Mouse (Mus musculus) CH12.LX (cell line): ENCODE measurements around the gene Slc27a2.

Source experiments
- CTCF ChIP-seq, 2 experiments: IDR thresholded peaks in 1 of 2; conservative IDR thresholded peaks in 1 of 2; 2 replicates each; pipeline ENCODE4 v1.5.1; 2011 to 2012; ENCODE audit warnings: low read depth in 2 of 2, low read length in 2 of 2, improper control_type of control experiment in 1 of 2, inconsistent platforms in 1 of 2, mild to moderate bottlenecking in 1 of 2, moderate library complexity in 1 of 2
- EP300 ChIP-seq: IDR thresholded peaks from 2 replicates; pipeline ENCODE4 v1.6.1; 2011; ENCODE audit warnings: low read length, improper control_type of control experiment
- HCFC1 ChIP-seq: IDR thresholded peaks from 2 replicates; pipeline ENCODE4 v1.6.1; 2012; ENCODE audit warnings: low read depth, mild to moderate bottlenecking, inconsistent platforms, low read length, improper control_type of control experiment
- IRF4 ChIP-seq: IDR thresholded peaks from 2 replicates; pipeline ENCODE4 v1.6.1; 2014; ENCODE audit warnings: low read depth, mild to moderate bottlenecking, inconsistent platforms, low read length, improper control_type of control experiment
- JUN ChIP-seq: IDR thresholded peaks from 2 replicates; pipeline ENCODE4 v1.6.1; 2011; ENCODE audit warnings: low read depth, mild to moderate bottlenecking, low read length, improper control_type of control experiment, moderate library complexity; ENCODE audit not compliant: insufficient read depth
- NRF1 ChIP-seq: IDR thresholded peaks from 2 replicates; pipeline ENCODE4 v1.6.1; 2014; ENCODE audit warnings: low read depth, mild to moderate bottlenecking, inconsistent platforms, low read length, improper control_type of control experiment, moderate library complexity
- POLR2A ChIP-seq: IDR thresholded peaks from 2 replicates; pipeline ENCODE4 v1.6.1; 2011; ENCODE audit warnings: low read depth, mild to moderate bottlenecking, improper control_type of control experiment, low read length
- POLR2AphosphoS2 ChIP-seq: IDR thresholded peaks from 2 replicates; pipeline ENCODE4 v1.6.1; 2011; ENCODE audit warnings: low read depth, low read length, improper control_type of control experiment
- TBP ChIP-seq: conservative IDR thresholded peaks from 2 replicates; pipeline ENCODE4 v1.6.1; 2011; ENCODE audit warnings: low read depth, low read length, improper control_type of control experiment
- TCF12 ChIP-seq: IDR thresholded peaks from 2 replicates; pipeline ENCODE4 v1.6.1; 2014; ENCODE audit warnings: low read depth, mild to moderate bottlenecking, inconsistent platforms, low read length, improper control_type of control experiment
- UBTF ChIP-seq: IDR thresholded peaks from 2 replicates; pipeline ENCODE4 v1.6.1; 2012; ENCODE audit warnings: low read depth, mild to moderate bottlenecking, inconsistent platforms, low read length, improper control_type of control experiment, moderate library complexity
- USF1 ChIP-seq: IDR thresholded peaks from 2 replicates; pipeline ENCODE4 v1.6.1; 2014; ENCODE audit warnings: low read depth, mild to moderate bottlenecking, inconsistent platforms, low read length, improper control_type of control experiment
- ZMIZ1 ChIP-seq: IDR thresholded peaks from 2 replicates; pipeline ENCODE4 v1.6.1; 2012; ENCODE audit warnings: low read depth, mild to moderate bottlenecking, inconsistent platforms, low read length, improper control_type of control experiment
- ZNF384 ChIP-seq: IDR thresholded peaks from 2 replicates; pipeline ENCODE4 v1.6.1; 2012; ENCODE audit warnings: low read depth, low read length, improper control_type of control experiment, inconsistent platforms

DNA sequence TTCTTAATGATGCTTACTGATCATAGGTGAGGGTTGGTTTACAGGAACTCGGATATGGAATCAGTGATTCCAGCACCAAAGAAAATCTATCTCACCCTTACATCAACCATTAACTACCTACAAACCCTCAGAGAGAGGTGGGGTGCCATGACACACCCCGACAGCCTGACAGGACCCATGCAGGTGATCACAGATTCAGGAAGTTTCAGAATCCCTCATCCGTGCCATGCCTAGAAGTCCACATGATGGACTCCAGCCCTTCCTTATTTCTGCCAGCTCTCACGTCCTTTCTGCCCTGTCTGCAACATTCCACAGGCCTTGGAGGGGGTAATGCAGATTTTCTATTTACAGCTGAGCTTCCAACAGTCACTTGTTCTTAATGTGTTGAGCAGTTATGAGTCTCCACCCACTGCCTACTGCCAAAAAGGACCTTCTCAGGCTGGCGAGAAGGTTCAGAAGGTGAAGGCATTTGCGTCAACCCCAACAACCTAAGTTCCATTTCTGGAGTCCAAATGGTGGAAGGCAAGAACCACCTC lies 11.7 kb upstream of the Slc27a2 start:
- no peak for TF ChIP-seq UBTF
- no peak for TF ChIP-seq JUN
- TF ChIP-seq CTCF (conservative IDR thresholded peaks at IDR 0.05 in 1 of 2, IDR thresholded peaks at IDR 0.05 in 1 of 2; ENCODE audit: low read depth in 2 of 2, low read length in 2 of 2), result no peak
- no peak for TF ChIP-seq ZNF384
- no peak for TF ChIP-seq TBP
- TF ChIP-seq TCF12, result no peak
- TF ChIP-seq POLR2AphosphoS2, result no peak
- no peak for TF ChIP-seq IRF4
- no peak for TF ChIP-seq NRF1
- TF ChIP-seq HCFC1, result no peak
- no peak for TF ChIP-seq ZMIZ1
- no peak for TF ChIP-seq EP300
- TF ChIP-seq POLR2A, result no peak
- no peak for TF ChIP-seq USF1
